Mouse (Mus musculus) splenic B cell, adult 2 months (primary cell): ENCODE results near the gene Pemt.
A peak's percentile ranks its signal among the peaks of the same experiment; 100 is the strongest.

ENCODE experiments used
- DNase-seq: peaks from one replicate; pipeline ENCODE4 v3.0.0-alpha.2; 2011; ENCODE audit warnings: low read depth, low spot score
- H3K27me3 ChIP-seq: 2 replicates; pipeline ENCODE4 v1.6.1; 2012; ENCODE audit warnings: mild to moderate bottlenecking, low read length, moderate library complexity, mixed read lengths; ENCODE audit not compliant: control insufficient read depth, poor library complexity, insufficient read depth, severe bottlenecking
- H3K36me3 ChIP-seq: 2 replicates; pipeline ENCODE4 v1.6.1; 2012; ENCODE audit warnings: mild to moderate bottlenecking, low read length, moderate library complexity, mixed read lengths; ENCODE audit not compliant: control insufficient read depth, poor library complexity, insufficient read depth, severe bottlenecking

Gene Pemt

DNA sequence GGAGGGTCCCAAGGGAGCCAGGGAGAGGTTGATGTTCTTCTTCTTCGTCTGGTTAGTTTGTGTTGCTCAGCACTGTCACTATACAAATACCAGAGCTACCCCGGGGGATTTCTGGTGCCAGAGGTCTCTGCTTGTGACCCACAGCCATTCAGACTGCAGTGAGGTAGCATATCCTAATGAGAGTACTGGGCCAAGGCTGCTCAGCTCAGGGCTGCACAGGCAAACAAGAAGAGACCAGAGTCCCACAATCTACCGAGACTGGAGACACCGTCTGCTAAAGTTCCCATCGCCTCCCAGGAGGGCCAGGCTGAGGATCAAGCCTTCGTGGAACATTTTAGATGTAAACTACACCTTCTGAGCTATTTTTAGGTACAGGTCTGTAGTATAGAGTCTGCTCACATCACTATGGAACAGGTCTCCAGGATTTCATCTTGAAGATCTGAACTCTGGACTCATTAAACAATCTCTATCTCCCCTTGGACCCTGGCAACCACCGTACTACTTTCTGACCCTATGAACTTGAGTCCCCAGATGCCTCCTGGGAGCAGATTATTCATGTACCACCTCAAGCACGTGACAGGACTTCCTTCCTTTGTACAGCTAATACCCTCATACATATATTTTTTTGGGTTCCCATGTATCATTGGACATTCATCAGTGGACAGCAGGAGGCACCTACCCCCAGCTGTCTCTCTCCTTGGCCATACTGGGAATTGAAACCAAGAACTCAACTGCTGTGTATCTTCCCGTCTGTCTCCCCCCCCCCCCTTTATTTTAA is 113.5 kb downstream of the Pemt start:
- peak; percentile 66 for DNase-seq

DNA sequence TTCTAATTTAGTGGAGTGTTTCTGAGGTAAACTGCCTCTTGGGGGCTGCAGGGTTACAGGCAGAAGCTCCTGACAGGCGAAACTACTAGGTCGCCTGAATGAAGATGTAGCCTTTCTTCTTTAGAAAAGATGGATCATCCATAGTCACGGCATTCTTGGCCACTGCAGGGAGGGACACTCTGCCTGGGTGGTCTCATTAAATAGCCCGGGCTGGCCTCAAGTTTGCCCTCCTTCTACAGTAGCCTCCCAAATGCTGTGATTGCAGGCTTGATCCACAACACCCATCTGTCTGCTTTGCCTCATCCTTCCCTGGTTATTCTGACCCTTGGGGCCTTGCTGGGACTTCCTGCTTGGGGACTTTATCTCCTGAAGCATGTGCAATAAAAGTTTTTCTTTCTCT is 116.3 kb downstream of the Pemt start:
- Histone ChIP-seq H3K27me3 (peaks cover 1% of the 10 kb centered on the region; the same call in 1 of the 2 replicates), H3K36me3 (no peaks in the 10 kb centered on the region)
- no peak for DNase-seq

More for the DNA sequence above, 113.5 kb downstream of the Pemt start:
- Histone ChIP-seq H3K27me3 (peaks cover 1% of the 10 kb centered on the region; the same call in 1 of the 2 replicates), H3K36me3 (no peaks in the 10 kb centered on the region)

- Histone ChIP-seq H3K36me3 (no peaks in the 10 kb centered on the region), H3K27me3 (no peaks in the 10 kb centered on the region)
- no peak for DNase-seq
Observed at GRCm38 (mm10) chr11:59921265-59921664, 125.0 kb downstream of the Pemt start.
